Mouse (Mus musculus) ES-E14 (cell line): Measurements from ENCODE around the gene Tbx20. TPM values are rescaled to one million over a fixed set of nuclear protein-coding genes. Genes with fewer than 3 reads are reported as not detected.
A peak's percentile ranks its signal among the peaks of the same experiment; 100 is the strongest.

ENCODE experiments used
- DNase-seq: peaks from one replicate; pipeline ENCODE4 v3.0.0-alpha.2; 2013; ENCODE audit warnings: low read depth, low spot score
- H3K27ac ChIP-seq: 2 replicates; pipeline ENCODE4 v1.5.1; 2012; ENCODE audit warnings: low read depth, mild to moderate bottlenecking, low read length, moderate library complexity, mixed read lengths; ENCODE audit not compliant: poor library complexity, insufficient read depth, severe bottlenecking
- H3K36me3 ChIP-seq: 2 replicates; pipeline ENCODE4 v1.6.1; 2012; ENCODE audit warnings: mild to moderate bottlenecking, low read length, moderate library complexity, mixed read lengths; ENCODE audit not compliant: control insufficient read depth, poor library complexity, insufficient read depth, severe bottlenecking
- H3K4me1 ChIP-seq, 2 experiments: fragments of 150-350 bp in 1 of 2; sonication (generic) in 1 of 2; 2 replicates each; pipeline ENCODE4 v1.6.1; 2012; ENCODE audit warnings: low read length in 2 of 2, mild to moderate bottlenecking in 1 of 2, mixed read lengths in 1 of 2; ENCODE audit not compliant: control insufficient read depth in 2 of 2, insufficient read depth in 2 of 2, poor library complexity in 1 of 2
- H3K4me3 ChIP-seq, 2 experiments: fragments of 150-350 bp in 1 of 2; sonication (generic) in 1 of 2; 2 replicates each; pipeline ENCODE4 v1.5.1; 2012; ENCODE audit warnings: low read length in 2 of 2, low read depth in 1 of 2, mild to moderate bottlenecking in 1 of 2, mixed read lengths in 1 of 2; ENCODE audit not compliant: insufficient read depth in 1 of 2, poor library complexity in 1 of 2, severe bottlenecking in 1 of 2
- H3K9ac ChIP-seq: 2 replicates; pipeline ENCODE4 v1.6.1; 2012; ENCODE audit warnings: low read depth, mild to moderate bottlenecking, low read length, mixed read lengths; ENCODE audit not compliant: poor library complexity, insufficient read depth, severe bottlenecking
- H3K9me3 ChIP-seq: fragments of 150-350 bp; sonication (generic); 2 replicates; pipeline ENCODE4 v1.6.1; 2012; ENCODE audit warnings: low read depth, mild to moderate bottlenecking, low read length; ENCODE audit not compliant: control insufficient read depth, insufficient read depth
- CHD2 ChIP-seq: IDR thresholded peaks from 2 replicates; pipeline ENCODE4 v1.6.1; 2014; ENCODE audit warnings: mild to moderate bottlenecking, low read depth, low read length, inconsistent platforms
- HCFC1 ChIP-seq: IDR thresholded peaks from 2 replicates; pipeline ENCODE4 v1.6.1; 2012; ENCODE audit warnings: low read length, inconsistent platforms, borderline replicate concordance; ENCODE audit not compliant: insufficient read depth
- MAFK ChIP-seq: IDR thresholded peaks from 2 replicates; pipeline ENCODE4 v1.6.1; 2014; ENCODE audit warnings: mild to moderate bottlenecking, low read depth, low read length, inconsistent platforms; ENCODE audit not compliant: insufficient read depth
- ZC3H11A ChIP-seq: IDR thresholded peaks from 2 replicates; pipeline ENCODE4 v1.6.1; 2012; ENCODE audit warnings: low read depth, mild to moderate bottlenecking, inconsistent platforms, low read length, borderline replicate concordance
- ZNF384 ChIP-seq: IDR thresholded peaks from 2 replicates; pipeline ENCODE4 v1.6.1; 2012; ENCODE audit warnings: low read depth, low read length, inconsistent platforms
- in situ Hi-C, 2 experiments: fragments of 600-800 bp; cut with MboI; formaldehyde crosslinking; loops; one replicate each; pipeline ENCODE4 v1.15.1; 2025; ENCODE audit warnings: low sequenced_read_pairs in 2 of 2, inconsistent platforms in 1 of 2; ENCODE audit not compliant: unreplicated experiment in 2 of 2
- total RNA-seq: library from RNA; depleted of rRNA; stranded (reverse); fragments of 300-350 nt; gene quantifications from 2 replicates; pipeline ENCODE4 v1.2.3, GENCODE M21; 2012

The Tbx20 gene
- total RNA-seq, 1 experiment: 5.5 TPM

DNA sequence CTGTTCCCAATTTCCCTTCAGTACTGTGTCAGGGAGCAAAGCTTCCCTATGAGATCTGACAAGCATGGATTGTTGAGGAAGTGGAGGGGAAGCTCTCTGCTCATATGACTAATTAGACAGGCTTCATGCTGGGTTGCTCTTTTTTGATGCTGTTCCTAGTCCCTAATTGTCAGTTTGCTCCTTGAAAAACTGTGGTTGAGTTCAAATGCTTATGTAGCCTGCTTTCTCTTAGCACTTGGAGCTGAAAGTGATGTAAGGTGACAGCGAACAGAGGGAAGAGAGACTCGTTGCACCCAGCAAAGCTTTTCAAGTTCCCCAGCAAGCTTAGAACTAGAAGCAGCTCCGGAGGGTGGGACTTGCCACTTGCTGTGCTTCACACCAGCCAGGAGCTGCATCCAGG, 15.3 kb upstream of the Tbx20 start:
- no peak overlapping the region for H3K4me3 ChIP-seq
- no peaks in the 10 kb centered on the region for H3K4me1 ChIP-seq
- no peak overlapping the region for H3K9ac ChIP-seq
- no peak for DNase-seq
- in situ Hi-C loops: no loop called here
- TF ChIP-seq MAFK: no peak
- no peak for TF ChIP-seq ZC3H11A
- TF ChIP-seq HCFC1: no peak
- no peak for TF ChIP-seq ZNF384
- no peak for TF ChIP-seq CHD2
- no peaks in the 10 kb centered on the region for H3K36me3 ChIP-seq
- no peaks in the 10 kb centered on the region for H3K9me3 ChIP-seq
- H3K27ac ChIP-seq: no peak overlapping the region

DNA sequence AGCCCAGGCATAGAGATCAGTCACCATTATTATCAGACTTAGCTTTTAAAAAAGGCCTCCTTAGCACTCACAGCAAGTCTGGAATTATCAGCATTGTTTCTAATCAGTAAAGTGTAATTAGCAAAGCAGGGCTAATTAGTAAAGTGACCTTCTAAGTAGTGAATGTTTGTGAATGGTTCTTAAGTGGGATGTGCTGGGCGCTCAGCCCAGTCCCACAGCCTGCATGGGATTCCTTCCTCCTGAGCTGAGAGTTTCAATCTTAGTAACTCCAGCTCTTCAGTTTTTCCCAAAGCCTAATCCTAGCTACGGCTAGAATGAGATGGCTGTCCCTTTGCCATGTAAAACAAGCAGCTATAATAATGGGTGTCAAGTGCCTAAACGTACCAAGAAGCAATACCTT, 8.2 kb upstream of the Tbx20 start:
- no peaks in the 10 kb centered on the region for H3K9me3 ChIP-seq
- TF ChIP-seq HCFC1 (no peak), CHD2 (no peak), ZC3H11A (no peak), ZNF384 (no peak), MAFK (no peak)
- no peak overlapping the region for H3K9ac ChIP-seq
- H3K27ac ChIP-seq: no peak overlapping the region
- H3K4me1 ChIP-seq: peaks cover 0 to 3% of the 10 kb centered on the region in 2 experiments; a peak in 1 of 4 replicates
- no peaks in the 10 kb centered on the region for H3K36me3 ChIP-seq
- in situ Hi-C loops: no loop called here
- H3K4me3 ChIP-seq: no peak overlapping the region
- DNase-seq: no peak

DNA sequence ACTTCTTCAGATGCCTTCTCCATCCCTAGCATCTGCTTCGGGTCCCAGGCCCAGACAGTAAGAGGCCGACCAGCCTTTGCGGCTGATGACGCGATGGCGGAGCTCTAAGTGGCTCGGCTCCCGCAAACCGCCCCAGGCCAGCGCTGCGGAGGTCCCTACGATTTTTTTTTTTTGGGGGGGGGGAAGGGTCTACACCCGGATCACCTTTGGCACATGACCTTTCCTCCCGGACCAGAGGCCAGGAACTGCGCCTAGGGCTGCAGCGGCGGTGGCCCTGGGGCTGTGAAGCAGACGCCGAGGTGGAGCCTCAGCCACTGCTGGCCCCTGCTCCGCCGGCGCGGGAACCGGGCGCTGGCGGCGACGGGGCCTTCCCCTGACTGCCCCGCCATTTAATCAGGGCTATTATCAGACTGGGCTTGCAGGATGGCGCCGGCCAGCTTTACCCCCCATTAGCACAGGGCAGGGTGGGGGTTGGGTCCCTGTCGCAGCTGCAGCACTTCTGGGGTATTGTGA, 6.9 kb upstream of the Tbx20 start:
- Histone ChIP-seq H3K4me1 (peaks cover 0 to 5% of the 10 kb centered on the region in 2 experiments; a peak in 1 of 4 replicates), H3K36me3 (no peaks in the 10 kb centered on the region), H3K4me3 (peak overlapping the region; percentile 49 to 66), H3K9ac (peak overlapping the region; percentile 4; the same call in 1 of the 2 replicates), H3K9me3 (no peaks in the 10 kb centered on the region), H3K27ac (no peak overlapping the region)
- in situ Hi-C loops: no loop called here
- TF ChIP-seq CHD2 (no peak), MAFK (no peak), ZNF384 (no peak), ZC3H11A (no peak), HCFC1 (no peak)
- DNase-seq: no peak

DNA sequence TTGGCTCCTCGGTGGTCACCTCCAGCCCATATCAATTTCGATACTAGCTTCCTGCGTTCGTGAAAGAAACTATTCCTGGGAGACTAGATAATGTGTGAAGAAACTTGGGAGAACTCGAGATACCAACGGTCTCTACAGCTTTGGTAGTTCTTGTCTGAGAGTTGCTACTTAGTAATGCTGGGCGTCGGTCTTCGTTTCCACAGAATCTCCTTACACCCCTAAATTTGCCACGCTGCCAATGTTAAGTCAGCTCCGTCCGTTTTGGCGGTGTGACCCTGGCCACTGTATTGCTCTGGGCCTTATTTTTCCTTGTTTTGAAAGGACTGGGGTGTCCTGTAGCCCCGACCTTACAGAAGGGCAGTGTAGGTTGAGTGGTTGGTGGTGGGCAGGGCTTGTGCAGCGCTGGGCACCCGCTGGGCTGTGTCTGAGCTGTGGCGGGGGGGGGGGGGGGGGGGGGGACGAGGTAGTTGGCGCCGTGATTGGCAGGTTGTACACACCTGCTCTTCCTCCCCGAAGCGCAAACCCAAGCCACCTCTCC, 6.4 kb upstream of the Tbx20 start:
- Histone ChIP-seq H3K27ac (no peak overlapping the region), H3K36me3 (no peaks in the 10 kb centered on the region), H3K4me3 (peak overlapping the region; percentile 49 to 66; a peak in 3 of 4 replicates), H3K4me1 (peaks cover 0 to 5% of the 10 kb centered on the region in 2 experiments; a peak in 1 of 4 replicates), H3K9ac (no peak overlapping the region), H3K9me3 (no peaks in the 10 kb centered on the region)
- TF ChIP-seq HCFC1 (no peak), MAFK (no peak), ZNF384 (no peak), ZC3H11A (no peak), CHD2 (no peak)
- no peak for DNase-seq
- in situ Hi-C loops: no loop called here
